Mouse (Mus musculus) thymus, postnatal 10 days (tissue): ENCODE results near the gene Ccdc152.

Experiments
- DNase-seq, 2 experiments: peaks; one replicate each; pipeline ENCODE4 v3.0.0; 2021; ENCODE audit warnings: low spot score in 2 of 2

Ccdc152 gene

DNA sequence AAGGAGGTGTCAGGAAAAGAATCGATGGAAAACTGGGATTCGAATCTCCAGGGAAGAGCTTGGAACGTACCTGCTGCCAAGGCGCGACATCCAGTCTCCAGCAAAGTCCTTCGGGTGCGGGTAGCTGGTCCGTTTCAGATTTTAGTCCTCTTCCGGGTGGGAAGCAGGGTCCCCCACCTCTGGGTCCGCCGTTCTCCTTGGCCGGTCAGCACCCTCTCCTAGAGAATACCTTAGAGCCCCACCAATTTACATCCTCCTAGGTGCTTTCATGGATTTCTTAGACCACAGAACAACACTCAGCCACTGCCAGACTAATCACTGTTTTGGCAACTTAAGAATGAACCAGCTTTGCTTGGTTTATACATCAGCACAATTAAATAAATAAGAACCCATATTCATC, at the start of gene Ccdc152:
TSS of gene Ccdc152 (minus strand) at position 101 of the 400 bp plus-strand sequence.
- DNase-seq = no peak

DNA sequence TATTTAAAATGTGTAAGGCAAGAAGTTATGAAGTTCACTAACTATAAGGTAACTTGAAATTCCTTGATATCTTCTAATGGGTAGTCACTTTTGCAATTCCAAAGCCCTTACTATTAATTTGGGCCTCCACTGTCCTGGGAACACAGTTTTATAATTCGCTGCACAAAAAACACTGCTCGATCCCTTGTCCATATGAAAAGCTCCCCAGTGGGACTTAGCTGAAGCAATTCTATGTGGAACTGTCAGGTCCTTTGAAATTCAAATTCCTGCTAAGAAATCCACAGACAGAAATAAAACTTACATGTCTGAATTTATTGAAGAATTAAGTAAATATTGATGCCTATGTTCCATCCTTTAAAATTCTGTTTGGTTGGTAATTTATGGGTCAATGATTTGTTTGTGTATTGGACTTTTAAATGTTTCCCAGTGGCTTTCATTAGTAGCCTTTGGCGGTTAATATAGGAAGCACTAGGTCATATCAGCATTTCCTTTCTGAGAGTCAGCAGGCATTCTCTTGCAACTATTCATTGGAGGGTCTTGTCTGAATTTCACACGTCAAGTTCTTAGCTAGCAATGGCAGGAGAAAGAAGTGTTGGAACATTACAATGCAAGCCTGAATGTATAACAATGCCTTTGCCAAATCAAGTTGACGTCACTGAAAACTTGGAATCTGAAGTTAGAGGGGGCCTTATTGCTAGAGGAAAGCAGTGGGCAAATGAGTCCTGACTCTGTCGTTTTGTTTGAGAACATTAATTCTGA, 46.2 kb upstream of the Ccdc152 start:
- no peak for DNase-seq

DNA sequence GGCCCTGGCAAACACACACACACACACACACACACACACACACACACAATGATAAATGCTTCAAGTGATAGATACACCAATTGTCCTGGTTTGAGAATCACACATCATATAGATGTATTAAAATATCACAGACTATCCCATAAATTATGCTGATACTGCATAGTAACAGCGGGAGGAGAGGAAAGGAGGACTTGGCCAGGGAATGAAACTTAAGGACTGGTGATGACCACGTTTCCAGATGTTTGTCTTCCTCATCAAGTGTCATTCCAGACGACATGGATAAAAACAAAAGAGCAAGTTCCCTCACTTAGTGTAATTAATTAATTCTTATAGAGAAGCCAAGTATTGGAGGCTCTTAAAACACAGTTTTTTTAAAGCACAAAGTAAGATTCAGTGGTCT, 43.4 kb upstream of the Ccdc152 start:
- no peak for DNase-seq

DNA sequence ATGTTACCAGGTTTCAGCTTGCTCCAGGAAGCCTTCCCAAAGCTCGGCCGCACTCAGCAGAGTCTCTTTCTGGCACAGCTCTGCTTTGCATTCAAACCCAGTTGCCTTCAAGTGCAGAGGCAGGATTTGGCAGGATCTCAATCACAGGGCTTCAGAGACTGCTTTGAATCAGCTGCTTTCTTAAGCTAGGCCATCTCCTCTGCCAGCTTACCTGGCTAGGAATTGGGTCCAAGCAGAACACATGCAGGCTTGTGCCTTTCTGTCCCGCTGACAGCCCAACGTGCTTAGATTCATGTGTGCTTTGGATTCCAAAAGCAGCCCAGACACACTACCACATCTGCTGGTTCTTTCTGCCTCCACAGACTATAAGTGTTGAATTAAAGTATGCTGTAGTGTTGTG, 41.2 kb upstream of the Ccdc152 start:
- DNase-seq = no peak

DNA sequence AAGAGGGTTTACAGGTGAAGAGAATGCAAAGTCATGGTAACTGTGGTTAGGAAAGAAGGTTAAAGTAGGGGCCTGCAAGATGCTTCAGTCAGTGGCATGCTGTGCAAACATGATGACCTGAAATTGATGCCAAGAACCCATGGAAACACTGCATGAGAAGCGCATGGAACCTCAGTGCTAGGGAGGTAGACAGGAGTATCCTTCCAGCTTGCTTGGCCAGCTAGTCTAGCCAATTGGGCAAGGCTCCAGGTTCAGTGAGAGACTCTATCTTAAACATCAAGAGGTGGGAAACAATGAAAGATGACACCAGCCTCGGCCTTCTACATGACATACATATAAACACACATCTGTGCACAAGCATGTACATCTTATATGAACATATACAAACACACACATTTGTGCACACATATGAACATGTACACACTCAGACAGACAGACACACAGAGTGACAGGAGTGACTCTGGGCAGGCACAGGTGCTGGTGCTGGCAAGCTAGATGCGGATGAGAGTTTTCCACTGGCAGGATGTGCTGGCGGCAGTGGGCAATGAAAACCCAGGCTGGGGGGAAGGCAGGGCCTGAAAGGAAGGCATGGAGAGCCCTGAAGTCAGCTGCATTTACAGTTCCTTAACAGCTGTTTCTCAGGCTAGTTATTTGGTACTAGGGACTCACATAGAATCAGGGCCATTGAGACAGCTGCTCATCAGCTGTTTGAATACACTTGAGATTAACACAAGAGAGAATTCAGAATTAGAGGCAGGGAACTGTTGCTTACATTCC, 38.7 kb upstream of the Ccdc152 start:
- DNase-seq = no peak

DNA sequence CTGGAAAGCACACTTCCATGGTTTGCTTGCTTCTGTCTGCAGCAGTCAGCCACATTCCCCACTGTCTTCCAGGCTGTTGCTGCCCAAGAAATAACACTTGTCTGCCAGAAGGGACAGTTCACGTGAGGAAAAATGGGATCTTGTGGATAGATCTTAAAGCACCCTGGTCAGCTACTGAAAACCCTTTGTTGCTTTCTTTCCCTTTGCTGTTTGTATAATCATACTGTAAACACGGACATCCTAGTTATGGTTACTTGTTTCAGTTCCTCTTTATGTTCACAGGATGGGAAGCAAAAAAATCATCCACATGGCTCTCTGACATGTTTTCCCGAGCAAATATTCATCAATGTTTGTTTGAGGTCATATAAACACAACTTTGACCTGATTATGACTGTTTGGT, 36.5 kb upstream of the Ccdc152 start:
- DNase-seq = no peak

DNA sequence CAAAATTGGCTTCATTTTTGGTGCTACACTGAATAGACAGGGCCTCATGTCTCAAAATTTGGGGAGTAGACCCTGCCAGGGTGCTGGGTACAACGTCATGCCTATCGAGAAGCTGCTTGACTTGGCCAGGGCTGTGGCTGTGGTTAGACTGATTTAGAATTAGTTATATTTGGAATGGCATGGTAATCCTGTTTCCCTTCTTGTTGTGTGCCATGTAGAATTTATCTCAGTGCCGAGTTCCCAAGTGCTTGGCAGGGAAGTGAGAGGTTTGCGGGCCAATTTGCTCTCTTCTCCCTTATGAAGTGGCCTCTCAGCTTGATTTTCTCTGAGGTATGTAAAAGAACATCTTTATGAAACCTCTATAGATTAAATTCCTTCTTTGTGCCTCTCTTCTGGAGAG, 29.2 kb upstream of the Ccdc152 start:
- DNase-seq = no peak

DNA sequence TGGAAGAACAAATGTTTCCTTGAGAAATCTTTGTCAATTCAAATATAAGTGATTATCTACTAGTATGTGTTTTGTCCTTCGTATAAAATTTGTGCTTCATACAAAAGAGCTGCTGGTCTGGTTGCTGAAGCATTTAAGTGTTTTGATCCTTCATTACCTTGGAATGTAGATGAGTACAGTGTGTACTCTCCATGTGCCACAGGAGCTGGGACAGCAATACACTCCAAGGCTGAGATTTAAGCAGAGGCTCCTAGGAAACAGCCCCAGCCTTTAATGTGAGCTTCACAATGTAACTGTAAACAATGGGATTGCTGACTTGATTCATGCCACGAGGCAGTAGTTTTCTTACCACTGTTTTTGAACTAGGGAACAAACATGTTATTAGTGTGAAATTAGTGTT, 28.5 kb upstream of the Ccdc152 start:
- DNase-seq = no peak

DNA sequence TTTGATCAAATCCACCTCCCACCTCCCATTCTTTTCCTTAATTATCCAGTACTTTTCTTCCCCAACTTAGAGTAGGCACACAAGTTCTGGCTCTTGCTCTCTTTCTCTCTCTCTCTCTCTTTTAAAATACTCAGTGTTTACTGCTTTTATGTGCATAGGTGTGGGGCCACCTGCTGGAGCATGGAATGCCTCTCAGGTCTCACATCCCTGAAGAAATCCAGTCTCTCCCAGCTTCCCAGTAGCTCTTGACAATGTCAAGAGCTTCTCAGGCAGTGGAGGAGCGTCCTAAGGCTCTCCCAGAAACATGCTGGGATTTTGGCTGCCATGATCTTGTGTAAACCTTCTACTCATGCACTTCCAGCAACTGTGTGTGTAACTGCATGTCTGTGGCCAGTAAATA, 27.0 kb upstream of the Ccdc152 start:
- no peak for DNase-seq

DNA sequence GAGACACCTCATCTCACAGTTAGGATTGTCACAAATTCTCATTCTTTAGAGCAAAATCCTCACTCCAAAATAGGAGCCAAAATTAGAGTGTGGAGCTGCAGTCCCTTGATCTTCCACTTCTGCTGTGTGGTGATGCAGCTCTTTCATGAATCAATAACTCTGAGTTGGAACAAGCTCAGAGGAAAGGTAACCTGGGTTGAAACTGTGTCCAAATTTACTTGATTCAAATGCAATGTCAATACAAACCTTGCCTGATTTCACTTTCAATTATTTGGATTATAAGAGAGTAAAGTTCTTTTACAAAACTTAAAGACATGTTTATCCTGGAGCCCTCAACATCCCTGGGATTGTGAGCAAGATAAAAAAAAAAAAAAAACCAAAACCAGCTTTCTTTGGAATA, 19.7 kb upstream of the Ccdc152 start:
- no peak for DNase-seq

DNA sequence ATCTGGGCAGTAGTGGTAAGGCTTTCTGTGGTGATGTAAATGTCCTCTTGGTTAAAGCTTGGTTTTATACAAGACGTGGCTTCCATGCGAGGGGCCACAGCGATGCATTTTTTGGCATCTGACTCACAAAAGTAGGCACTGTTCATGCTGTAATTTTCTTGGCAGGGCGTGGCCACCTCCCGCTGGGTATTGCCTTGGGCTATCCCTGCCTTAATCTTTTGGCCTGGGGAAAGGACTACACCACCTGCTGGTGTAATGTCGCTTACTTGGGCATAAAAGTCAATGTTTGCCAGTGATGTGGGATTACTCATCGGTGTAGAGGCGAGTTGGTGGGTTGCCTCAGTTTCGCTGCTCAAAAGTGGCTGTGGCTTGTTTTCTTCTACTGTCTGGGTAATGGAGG, 16.6 kb upstream of the Ccdc152 start:
- DNase-seq = no peak

DNA sequence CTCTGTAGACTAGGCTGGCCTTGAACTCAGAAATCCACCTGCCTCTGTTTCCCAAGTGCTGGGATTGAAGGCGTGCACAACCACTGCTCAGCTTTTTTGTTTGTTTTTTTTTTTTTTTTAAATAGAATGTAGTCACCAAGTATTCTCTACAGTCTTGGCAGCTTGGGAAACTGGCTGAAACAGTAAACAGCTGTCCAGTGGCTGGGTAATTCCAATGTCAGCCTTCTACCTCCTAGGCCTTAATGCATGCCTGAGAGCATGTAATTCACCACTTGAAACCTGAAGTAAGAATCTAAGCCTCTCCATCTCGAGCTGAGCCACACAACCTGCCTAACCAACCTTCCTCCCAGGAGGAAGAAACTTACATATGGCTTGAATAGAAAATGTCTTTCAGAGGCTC, 13.3 kb upstream of the Ccdc152 start:
- DNase-seq = no peak

DNA sequence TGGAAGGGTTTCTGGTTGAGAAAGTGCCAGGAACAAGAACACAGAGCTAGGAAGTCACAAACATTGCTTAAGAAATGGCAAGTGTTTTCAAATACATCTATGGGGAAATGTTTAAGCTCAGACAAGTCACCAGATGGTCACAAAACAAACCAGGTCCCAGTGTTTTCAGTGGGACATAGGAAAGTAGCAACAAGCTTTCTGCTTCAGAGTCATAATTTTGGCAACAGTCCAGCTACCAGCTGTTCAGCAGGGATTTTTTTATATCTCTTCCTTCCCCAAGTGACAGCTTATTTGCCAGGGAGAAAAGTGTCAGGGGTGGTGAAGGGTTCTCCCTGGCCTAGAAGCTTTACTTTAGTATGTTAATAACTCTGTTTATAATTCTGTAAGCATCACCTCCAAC, 9.6 kb upstream of the Ccdc152 start:
- no peak for DNase-seq

DNA sequence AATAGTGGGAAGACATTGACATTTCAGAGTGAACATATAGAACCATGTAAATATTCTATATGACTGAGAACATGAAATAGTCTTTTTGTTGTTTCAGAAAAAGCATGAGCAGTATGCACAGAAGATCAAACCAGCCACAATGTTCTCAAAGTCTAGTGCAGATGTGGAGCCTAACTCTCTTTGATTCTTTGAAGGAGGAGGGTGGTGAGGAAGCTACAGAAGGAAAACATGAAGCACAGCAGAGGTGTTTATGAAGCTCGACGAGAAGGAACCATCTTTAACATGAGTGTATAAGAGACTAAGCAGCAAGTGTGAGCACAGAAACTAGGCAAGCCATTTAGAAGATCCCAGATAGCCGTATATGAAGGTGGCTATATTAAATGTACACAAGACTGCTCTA, 6.5 kb upstream of the Ccdc152 start:
- peak in 1 of 2 experiments; percentile 14 for DNase-seq

DNA sequence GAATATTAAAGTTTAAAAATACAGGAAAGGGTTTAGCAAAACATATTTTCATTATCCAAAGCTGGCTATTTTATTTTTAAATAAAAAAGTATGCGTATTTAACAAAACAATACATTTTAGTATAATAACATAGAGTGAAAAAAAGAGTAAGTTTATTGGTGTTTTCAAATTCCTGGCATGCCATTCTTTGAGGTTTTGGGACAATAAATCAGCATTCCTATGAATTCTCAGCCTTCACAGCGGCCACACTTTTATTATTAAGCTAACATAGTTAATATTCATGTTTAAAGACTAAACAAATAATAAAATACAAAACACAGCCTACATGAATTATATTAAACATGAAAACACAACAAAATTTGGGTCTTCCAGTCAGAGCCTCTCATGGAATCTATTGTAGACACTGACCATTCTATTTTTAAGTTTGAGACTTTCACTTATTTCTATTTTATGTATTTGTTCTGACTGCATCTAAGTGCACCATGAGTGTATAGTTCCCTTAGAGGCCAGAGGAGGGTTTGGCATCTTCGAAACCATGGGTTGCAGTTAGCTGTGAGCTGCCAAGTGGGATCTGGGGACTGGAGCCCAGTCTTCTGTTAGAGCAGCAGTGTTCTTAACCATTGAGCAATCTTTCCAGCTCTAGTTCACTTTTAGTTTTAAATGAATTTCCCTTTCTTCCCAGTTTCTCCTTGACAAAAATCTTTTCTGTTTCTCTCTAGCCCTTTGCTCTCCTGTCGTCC, 2.8 kb downstream of the Ccdc152 start:
- no peak for DNase-seq

DNA sequence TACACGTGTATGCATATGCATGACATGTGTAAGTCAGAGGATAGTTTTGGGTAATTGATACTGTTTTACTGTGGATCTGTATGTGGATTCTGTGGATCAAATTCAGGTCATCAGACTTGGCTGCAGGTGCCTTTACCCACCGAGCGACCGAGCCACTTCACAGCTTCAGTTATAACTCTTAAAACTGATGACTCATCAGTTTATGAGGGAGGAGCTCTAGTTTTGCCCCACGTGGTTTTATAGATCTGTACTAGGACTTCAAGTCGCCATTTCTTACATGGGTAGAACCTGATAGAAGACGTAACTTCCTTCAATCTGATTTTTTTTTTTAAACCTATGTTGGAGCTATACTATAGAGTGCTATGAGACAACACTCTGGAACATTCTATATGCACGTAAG, 5.7 kb downstream of the Ccdc152 start:
- no peak for DNase-seq

DNA sequence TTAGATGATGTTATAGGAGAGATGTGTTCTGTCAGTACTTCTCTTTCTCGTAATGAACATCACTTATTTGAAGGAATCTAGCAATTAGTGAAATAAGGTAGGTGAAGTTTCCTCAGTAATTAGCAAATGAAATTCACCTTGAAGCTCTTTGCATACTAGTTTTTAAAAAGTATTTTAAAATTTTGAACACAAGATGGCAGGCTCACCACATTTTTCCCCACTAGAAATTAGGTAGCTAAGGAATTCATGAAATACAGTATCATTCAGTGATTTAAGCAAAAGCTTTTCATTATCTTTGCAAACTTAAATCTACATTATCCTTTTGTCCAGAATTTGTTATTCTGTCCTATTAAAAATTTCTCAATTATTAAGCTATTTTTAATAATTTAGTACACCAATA, 7.3 kb downstream of the Ccdc152 start:
- DNase-seq = no peak

DNA sequence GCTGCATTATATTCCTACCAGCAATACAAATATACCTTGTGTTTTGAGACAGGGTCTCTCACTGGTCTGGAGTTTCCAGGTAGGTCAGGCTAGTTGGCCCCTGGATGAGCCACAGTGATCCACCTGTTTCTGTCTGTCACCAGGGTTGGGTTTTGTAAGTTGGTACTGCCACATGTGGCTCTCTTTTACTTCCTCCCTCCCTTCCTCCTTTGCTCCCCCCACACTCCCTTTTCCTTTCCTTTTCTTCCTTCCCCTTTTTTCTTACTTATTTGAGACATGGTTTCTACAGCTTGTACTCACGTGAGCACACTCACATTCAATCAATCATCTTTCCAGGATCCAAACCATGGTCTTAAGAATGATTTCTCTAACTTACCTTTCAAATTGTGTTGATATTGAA, 9.8 kb downstream of the Ccdc152 start:
- no peak for DNase-seq

DNA sequence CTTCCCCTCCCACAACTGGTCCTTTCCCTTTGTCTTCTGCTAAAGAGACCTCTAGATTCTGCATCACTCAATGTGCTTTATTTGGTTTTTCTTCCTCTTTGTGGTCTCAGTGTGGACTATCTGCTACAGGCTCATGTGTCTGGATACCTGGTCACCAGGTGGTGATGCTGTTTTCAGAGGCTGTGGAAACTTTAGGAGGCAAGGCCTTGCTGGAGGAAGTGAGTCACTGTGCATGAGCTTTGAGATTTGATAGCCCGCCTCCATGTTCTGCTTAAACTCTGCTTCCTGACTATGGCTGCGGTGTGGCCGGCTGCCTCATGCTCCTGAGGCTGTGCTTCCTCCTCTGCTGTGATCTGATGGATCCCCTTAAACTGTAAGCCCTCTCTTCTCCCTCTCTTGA, 12.9 kb downstream of the Ccdc152 start:
- DNase-seq = no peak

DNA sequence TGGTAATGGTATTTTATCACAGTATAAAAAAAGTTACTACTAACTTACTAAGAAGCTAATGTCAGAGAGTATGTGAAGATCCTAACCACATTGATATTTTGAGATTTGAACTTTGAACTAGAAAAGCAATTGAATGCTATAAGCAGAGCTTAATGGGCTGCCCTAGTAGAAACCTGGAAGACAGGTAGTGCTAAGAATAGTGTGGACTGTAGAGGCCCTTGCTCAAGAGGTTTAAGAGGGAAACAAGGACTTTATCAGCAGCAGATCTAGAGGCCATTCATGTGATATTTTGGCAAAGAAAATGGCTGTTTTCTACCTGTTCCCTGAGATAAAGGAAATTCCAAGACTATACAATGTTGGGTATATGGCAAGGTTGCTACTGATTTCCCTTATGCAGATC, 17.3 kb downstream of the Ccdc152 start:
- no peak for DNase-seq

DNA sequence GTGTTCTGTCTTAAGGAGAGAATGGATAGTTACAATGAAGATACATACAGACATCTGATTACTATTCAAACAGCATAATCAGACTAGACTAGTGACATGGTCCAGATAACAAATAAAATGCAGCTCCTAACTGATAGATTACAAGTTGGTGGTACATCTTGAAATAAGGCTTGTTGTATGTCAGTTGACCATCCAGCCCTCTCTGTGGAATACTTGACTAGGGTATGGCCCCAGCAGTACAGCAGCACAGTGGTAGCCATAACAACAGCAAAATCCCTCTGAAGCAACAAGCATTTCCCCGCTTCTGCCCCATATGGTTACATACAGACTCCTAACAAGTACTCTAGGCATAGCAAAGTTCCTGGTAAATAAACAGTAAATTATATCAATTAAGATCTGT, 21.6 kb downstream of the Ccdc152 start:
- DNase-seq = no peak

DNA sequence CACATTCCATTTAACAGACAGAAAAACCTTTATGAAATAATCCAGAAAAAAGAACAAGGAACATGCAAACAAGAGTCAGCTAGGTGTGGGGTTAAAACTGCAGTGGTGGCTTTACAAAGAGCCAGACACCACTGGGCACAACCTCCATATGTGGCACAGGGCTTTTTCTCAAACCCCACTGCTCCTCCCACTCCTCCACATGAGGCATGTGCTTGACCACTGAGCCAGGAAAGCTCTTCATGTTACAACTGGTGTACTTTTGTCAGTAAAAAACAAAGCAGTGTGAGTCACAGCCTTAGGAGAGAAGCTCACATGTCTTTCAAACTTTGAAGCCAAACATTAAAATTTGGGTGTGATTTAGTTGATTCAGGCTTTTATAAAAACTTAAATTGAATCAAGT, 22.1 kb downstream of the Ccdc152 start:
- DNase-seq = no peak

DNA sequence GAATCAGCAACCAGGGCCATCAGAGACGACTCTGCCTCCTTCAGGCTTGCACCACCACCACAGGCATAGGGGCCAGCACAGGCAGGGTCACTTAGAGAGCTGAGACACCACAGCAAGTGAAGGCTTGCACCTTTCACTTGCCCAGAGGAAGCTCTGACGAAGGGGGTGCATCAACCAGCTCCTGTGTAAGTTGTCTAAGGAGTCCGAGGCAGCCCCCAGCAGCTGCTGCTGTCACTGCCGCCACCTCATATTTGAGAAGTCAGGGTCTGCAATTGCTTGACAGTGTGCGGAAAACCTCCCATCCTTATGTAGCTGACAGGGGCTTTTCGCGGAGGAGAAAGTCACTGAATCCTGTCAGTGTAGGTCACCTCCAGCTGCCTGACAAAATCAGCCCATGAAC, 24.1 kb downstream of the Ccdc152 start:
- DNase-seq = no peak
